Mouse (Mus musculus) kidney, adult 2 months (tissue): ENCODE measurements at regions not wholly inside any gene's neighbourhood (a gene's known extent, or its start where the extent isn't known, plus 50 kb on each side); places are given as distances from the start of the nearest gene placed in this dataset.

Experiments used
- CTCF ChIP-seq: fragments of 200-500 bp; conservative IDR thresholded peaks from 2 replicates; pipeline ENCODE4 v1.5.1; 2011; ENCODE audit warnings: low read depth, mild to moderate bottlenecking, control low read depth, low read length, moderate library complexity, mixed read lengths; ENCODE audit not compliant: insufficient read depth, insufficient read length
- POLR2A ChIP-seq: fragments of 200-500 bp; IDR thresholded peaks from one replicate; pipeline ENCODE4 v1.6.1; 2011; ENCODE audit warnings: low read depth, low read length, control low read depth

DNA sequence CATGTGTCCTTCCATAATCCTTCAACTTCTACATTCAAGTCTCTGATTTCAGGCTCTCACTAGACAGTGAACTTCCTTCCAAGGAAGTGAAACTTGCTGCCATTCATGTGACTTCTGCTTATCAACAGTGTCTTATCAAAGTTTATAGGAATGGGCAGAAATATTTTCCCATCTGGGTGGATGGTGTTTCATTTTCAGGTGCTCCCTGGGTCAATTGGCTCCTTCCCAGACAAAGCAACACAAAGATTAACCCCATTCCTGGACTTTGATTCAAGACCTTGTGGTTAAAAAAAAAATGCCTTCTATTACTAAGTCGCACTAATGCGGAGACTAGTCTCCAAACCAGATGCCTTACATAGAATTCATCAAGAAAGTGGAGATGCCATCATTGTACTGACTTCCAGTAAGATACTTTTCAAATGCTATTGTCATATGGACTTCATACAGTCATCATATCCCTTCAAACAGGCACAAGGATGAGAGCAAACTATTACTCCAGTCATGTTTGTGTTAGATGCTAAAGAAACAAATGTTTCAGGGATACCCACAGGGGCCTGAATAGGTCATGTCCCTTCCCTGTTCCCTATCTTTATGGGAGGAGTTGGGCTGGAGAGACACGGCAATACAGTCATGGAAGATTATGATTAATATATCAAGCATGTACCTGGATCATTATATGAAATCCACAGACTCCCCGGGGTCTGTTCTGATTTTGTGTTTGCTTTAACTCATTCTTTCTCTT lies 58.3 kb upstream of the Apob start:
- TF ChIP-seq CTCF (no peak), POLR2A (no peak)
